Mouse (Mus musculus) left cerebral cortex, adult 11 months (tissue): ENCODE measurements around the gene Olfr190.
"Not testable (repeated sequence)": the region's sequence is repeated elsewhere in the genome, so short reads cannot be mapped to it uniquely, and the experiment has no call there.

ENCODE experiments used
- DNase-seq: peaks from one replicate; pipeline ENCODE4 v3.0.0; 2022; ENCODE audit warnings: low spot score

The Olfr190 gene

GRCm38 (mm10) chr16:59077905-59078304, at the start of gene Olfr190:
TSS of gene Olfr190 (minus strand) at chr16:59078005.
- no peak for DNase-seq

GRCm38 (mm10) chr16:59120969-59121368, 43.2 kb upstream of the Olfr190 start, which contains the start of gene Olfr194:
TSS of gene Olfr194 (minus strand) at chr16:59121069.
- DNase-seq: no peak

- DNase-seq: no peak
These were observed 34.0 kb upstream of the Olfr190 start, which contains the start of gene Olfr193 for GRCm38 (mm10) chr16:59111781-59112180. TSS of gene Olfr193 (minus strand) at chr16:59111881.

GRCm38 (mm10) chr16:59108522-59108921, 30.7 kb upstream of the Olfr190 start:
- not testable (repeated sequence) for DNase-seq

GRCm38 (mm10) chr16:59105312-59105711, 27.5 kb upstream of the Olfr190 start:
- no peak for DNase-seq

- not testable (repeated sequence) for DNase-seq
These were observed 11.9 kb upstream of the Olfr190 start, which contains the start of gene Olfr191 for GRCm38 (mm10) chr16:59089722-59090121. TSS of gene Olfr191 (minus strand) at chr16:59089822.

GRCm38 (mm10) chr16:59081113-59081512, 3.3 kb upstream of the Olfr190 start:
- not testable (repeated sequence) for DNase-seq

- DNase-seq: no peak
These were observed 4.3 kb downstream of the Olfr190 start for GRCm38 (mm10) chr16:59073520-59073919.

- DNase-seq: no peak
These were observed 6.0 kb downstream of the Olfr190 start for GRCm38 (mm10) chr16:59071755-59072154.

GRCm38 (mm10) chr16:59062411-59062810, 15.4 kb downstream of the Olfr190 start:
- not testable (repeated sequence) for DNase-seq

GRCm38 (mm10) chr16:59049286-59049685, 28.5 kb downstream of the Olfr190 start:
- not testable (repeated sequence) for DNase-seq

GRCm38 (mm10) chr16:59048860-59049259, 28.9 kb downstream of the Olfr190 start:
- DNase-seq: no peak

- no peak for DNase-seq
These were observed 30.2 kb downstream of the Olfr190 start for GRCm38 (mm10) chr16:59047579-59047978.

GRCm38 (mm10) chr16:59045835-59046234, 32.0 kb downstream of the Olfr190 start:
- no peak for DNase-seq

GRCm38 (mm10) chr16:59039710-59040109, 38.1 kb downstream of the Olfr190 start, which contains the start of gene Olfr187:
TSS of gene Olfr187 (minus strand) at chr16:59039767.
- no peak for DNase-seq

- DNase-seq: no peak
These were observed 47.6 kb downstream of the Olfr190 start, which contains the start of gene Olfr186 for GRCm38 (mm10) chr16:59030191-59030590. TSS of gene Olfr186 (minus strand) at chr16:59030291.
